Comparison of ENCODE assay signal across 8 mouse cellular contexts in genomic region chr11:106387791-106388216, GRCm38 (mm10). TPM values are rescaled to one million over a fixed set of nuclear protein-coding genes. Genes with fewer than 3 reads are reported as not detected.
DNase-seq lines count a peak whose midpoint lies in the region; ATAC-seq lines count a peak whose summit lies in the region.

Icam2 (minus strand) TSS chr11:106388075.

- no peak within 1 kb of the TSS for H3K4me2 ChIP-seq in neural tube, embryonic 11.5 days (ENCODE audit: low read depth)
- no peak within 1 kb of the TSS for H3K4me2 ChIP-seq in forebrain, embryonic 16.5 days (ENCODE audit: low read length)
- H3K4me2 ChIP-seq in intestine, embryonic 16.5 days (ENCODE audit: low read depth, low read length): no peak within 1 kb of the TSS
- no peak within 1 kb of the TSS for H3K4me2 ChIP-seq in midbrain, embryonic 14.5 days (ENCODE audit: low read length)

- no peaks in the 10 kb centered on the region for H3K4me1 ChIP-seq in neural tube, embryonic 11.5 days (ENCODE audit: control insufficient read depth, insufficient read depth, low read length)
- no peaks in the 10 kb centered on the region for H3K4me1 ChIP-seq in forebrain, embryonic 16.5 days (replicated peaks; ENCODE audit: control insufficient read depth, insufficient read depth, low read length)
- H3K4me1 ChIP-seq in intestine, embryonic 16.5 days (ENCODE audit: control insufficient read depth, insufficient read depth, low read length): no peaks in the 10 kb centered on the region; the same call in 1 of the 2 replicates
- no peaks in the 10 kb centered on the region for H3K4me1 ChIP-seq in midbrain, embryonic 14.5 days (ENCODE audit: control insufficient read depth, insufficient read depth, low read length)

- H3K36me3 ChIP-seq in neural tube, embryonic 11.5 days (ENCODE audit: control insufficient read depth, insufficient read depth, low read length): no peaks in the 10 kb centered on the region
- H3K36me3 ChIP-seq in forebrain, embryonic 16.5 days (ENCODE audit: control insufficient read depth, insufficient read depth): no peaks in the 10 kb centered on the region
- H3K36me3 ChIP-seq in intestine, embryonic 16.5 days (ENCODE audit: control insufficient read depth, insufficient read depth, low read length): no peaks in the 10 kb centered on the region
- no peaks in the 10 kb centered on the region for H3K36me3 ChIP-seq in midbrain, embryonic 14.5 days (ENCODE audit: control insufficient read depth, insufficient read depth, low read length)

- intact Hi-C loops in left cerebral cortex, postnatal 14 days (cut with DNase I): no loop called here
- intact Hi-C loops in left cerebral cortex, postnatal 10 days (cut with DNase I): no loop called here

- no peaks in the 10 kb centered on the region for H3K9me3 ChIP-seq in neural tube, embryonic 11.5 days (ENCODE audit: control insufficient read depth, low read length)
- no peaks in the 10 kb centered on the region for H3K9me3 ChIP-seq in forebrain, embryonic 16.5 days (ENCODE audit: control insufficient read depth, low read length)
- no peaks in the 10 kb centered on the region for H3K9me3 ChIP-seq in intestine, embryonic 16.5 days (ENCODE audit: control insufficient read depth, low read length)
- no peaks in the 10 kb centered on the region for H3K9me3 ChIP-seq in midbrain, embryonic 14.5 days (ENCODE audit: control insufficient read depth, low read length)

- no peak within 1 kb of the TSS for H3K27ac ChIP-seq in neural tube, embryonic 11.5 days (ENCODE audit: low read depth, low read length)
- no peak within 1 kb of the TSS for H3K27ac ChIP-seq in forebrain, embryonic 16.5 days (ENCODE audit: low read length)
- no peak within 1 kb of the TSS for H3K27ac ChIP-seq in intestine, embryonic 16.5 days (ENCODE audit: low read length)
- no peak within 1 kb of the TSS for H3K27ac ChIP-seq in midbrain, embryonic 14.5 days (replicated peaks; ENCODE audit: low read depth, low read length)

- ATAC-seq in neural tube, embryonic 11.5 days (ENCODE audit: insufficient read depth, low FRiP score, low TSS enrichment): no peak
- no peak for ATAC-seq in forebrain, embryonic 16.5 days
- ATAC-seq in intestine, embryonic 16.5 days: no peak
- ATAC-seq in midbrain, embryonic 14.5 days (ENCODE audit: low FRiP score, low TSS enrichment): no peak

- DNase-seq in neural tube, embryonic 11.5 days (ENCODE audit: low spot score): no peak
- no peak for DNase-seq in neural tube, embryonic 10.5 days (ENCODE audit: extremely low spot score, low spot score)
- DNase-seq in midbrain, embryonic 14.5 days: no peak
- peak; percentile 74 to 75 for DNase-seq in thymus, postnatal 36 days
- no peak for DNase-seq in left cerebral cortex, postnatal 14 days (ENCODE audit: low spot score in 2 of 2)
- no peak for DNase-seq in left cerebral cortex, postnatal 10 days (ENCODE audit: extremely low spot score in 1 of 2, low spot score in 2 of 2)

- H3K9ac ChIP-seq in neural tube, embryonic 11.5 days (ENCODE audit: low read length): no peak within 1 kb of the TSS
- H3K9ac ChIP-seq in forebrain, embryonic 16.5 days (replicated peaks; ENCODE audit: low read depth, low read length): no peak within 1 kb of the TSS
- H3K9ac ChIP-seq in intestine, embryonic 16.5 days (ENCODE audit: low read depth, low read length): no peak within 1 kb of the TSS
- H3K9ac ChIP-seq in midbrain, embryonic 14.5 days (replicated peaks; ENCODE audit: low read length): no peak within 1 kb of the TSS

- H3K27me3 ChIP-seq in neural tube, embryonic 11.5 days (ENCODE audit: control insufficient read depth, insufficient read depth, low read length): no peaks in the 10 kb centered on the region
- no peaks in the 10 kb centered on the region for H3K27me3 ChIP-seq in forebrain, embryonic 16.5 days (replicated peaks; ENCODE audit: control insufficient read depth, insufficient read depth, low read length)
- no peaks in the 10 kb centered on the region for H3K27me3 ChIP-seq in intestine, embryonic 16.5 days (replicated peaks; ENCODE audit: control insufficient read depth, insufficient read depth, low read length)
- no peaks in the 10 kb centered on the region for H3K27me3 ChIP-seq in midbrain, embryonic 14.5 days (ENCODE audit: control insufficient read depth, insufficient read depth, low read length)

- WGBS in neural tube, embryonic 11.5 days: 88% methylated on average over 6 of the region's 6 CpGs
- WGBS in forebrain, embryonic 16.5 days: 86% methylated on average over 6 of the region's 6 CpGs
- WGBS in intestine, embryonic 16.5 days: 73% methylated on average over 6 of the region's 6 CpGs
- WGBS in midbrain, embryonic 14.5 days: 85% methylated on average over 6 of the region's 6 CpGs

- H3K4me3 ChIP-seq in neural tube, embryonic 11.5 days (ENCODE audit: low read depth, low read length): no peak within 1 kb of the TSS
- no peak within 1 kb of the TSS for H3K4me3 ChIP-seq in forebrain, embryonic 16.5 days (replicated peaks; ENCODE audit: low read length)
- H3K4me3 ChIP-seq in intestine, embryonic 16.5 days (ENCODE audit: low read length): no peak within 1 kb of the TSS
- no peak within 1 kb of the TSS for H3K4me3 ChIP-seq in midbrain, embryonic 14.5 days (replicated peaks; ENCODE audit: low read depth, low read length)

RNA-seq across cellular contexts. Expression of gene Icam2, which starts in this region (rescaled TPM):
- polyA plus RNA-seq in neural tube, embryonic 11.5 days (2014; fragmentation: Nextera tagmentation; extraction: Ambion mirVana): 16.1 and 16.8 TPM in 2 replicates
- 10.9 and 12.6 TPM in 2 replicates for polyA plus RNA-seq in forebrain, embryonic 16.5 days (2015; fragmentation: Nextera tagmentation; extraction: Ambion mirVana)
- 38.3 and 40.5 TPM in 2 replicates for polyA plus RNA-seq in intestine, embryonic 16.5 days (2015; fragmentation: Nextera tagmentation; extraction: Ambion mirVana)
- 8.1 and 12.4 TPM in 2 replicates for polyA plus RNA-seq in midbrain, embryonic 14.5 days (2014; fragmentation: Nextera tagmentation; extraction: Ambion mirVana)
- total RNA-seq in left cerebral cortex, postnatal 14 days (2021): 1 to 10 TPM; 4.3 to 5.1 TPM
- total RNA-seq in left cerebral cortex, postnatal 10 days (2021): 1 to 10 TPM; 4.8 to 5.6 TPM

Comparison
In these comparisons a context has a peak if more than half of its experiments do, and no peak if none do; other contexts are left out.
1. DNase-seq: peak in thymus, postnatal 36 days (2 of 2); none in neural tube, embryonic 11.5 days (single experiment), neural tube, embryonic 10.5 days (single experiment), midbrain, embryonic 14.5 days (single experiment), left cerebral cortex, postnatal 14 days (0 of 2) and left cerebral cortex, postnatal 10 days (0 of 2).